Mouse (Mus musculus) erythroblast, adult 5-6 weeks (primary cell): Measurements from ENCODE around the gene Erbb3. TPM values are rescaled to one million over a fixed set of nuclear protein-coding genes. Genes with fewer than 3 reads are reported as not detected.
A peak's percentile ranks its signal among the peaks of the same experiment; 100 is the strongest.
"Not testable (repeated sequence)": the region's sequence is repeated elsewhere in the genome, so short reads cannot be mapped to it uniquely, and the experiment has no call there.

Source experiments
- ATAC-seq: replicated peaks from 2 replicates; pipeline ENCODE4 v1.8.0; 2016; ENCODE audit warnings: moderate number of reproducible peaks, mild to moderate bottlenecking, moderate TSS enrichment, inconsistent platforms; ENCODE audit not compliant: poor library complexity, low FRiP score, severe bottlenecking
- total RNA-seq, 2 experiments: library from RNA; stranded (forward) in 1 of 2; stranded (reverse) in 1 of 2; fragments of 150-400 nt in 1 of 2; fragments of 200-764, 138-1000 nt in 1 of 2; gene quantifications; 2 replicates each; pipeline versions ENCODE4 v1.2.3 to v1.2.4; 2015 to 2017; ENCODE audit warnings: low replicate concordance in 2 of 2

Gene Erbb3
- total RNA-seq, 2 experiments from 2014 or later: 0.09 TPM; not detected in 1

DNA sequence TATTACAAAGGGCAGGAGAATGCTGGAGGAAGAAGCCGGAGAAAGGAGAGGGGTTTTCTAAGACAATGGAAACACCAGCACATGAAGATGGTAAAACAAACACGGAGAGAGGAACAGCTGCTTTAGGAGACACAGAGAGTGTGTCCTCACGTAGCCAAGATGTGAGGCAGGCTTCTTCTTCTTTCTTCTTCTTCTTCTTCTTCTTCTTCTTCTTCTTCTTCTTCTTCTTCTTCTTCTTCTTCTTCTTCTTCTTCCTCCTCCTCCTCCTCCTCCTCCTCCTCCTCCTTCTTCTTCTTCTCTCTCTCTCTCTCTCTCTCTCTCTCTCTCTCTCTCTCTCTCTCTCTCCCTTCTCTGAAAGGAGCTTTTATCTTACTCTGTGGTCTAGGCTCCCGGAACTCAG, 24.4 kb upstream of the Erbb3 start:
- ATAC-seq: not testable (repeated sequence)

DNA sequence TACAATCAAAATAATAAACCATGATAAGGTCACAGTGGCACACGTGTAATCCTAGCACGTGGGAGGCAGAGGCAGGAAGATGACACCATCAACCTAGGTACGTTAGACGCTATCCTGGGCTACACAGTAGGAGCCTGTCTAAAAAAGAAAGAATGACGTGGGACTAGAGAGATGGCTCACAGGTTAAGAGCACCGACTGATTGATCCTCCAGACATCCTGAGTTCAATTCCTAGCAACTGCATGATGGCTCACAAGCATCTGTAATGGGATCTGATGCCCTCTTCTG, 23.6 kb upstream of the Erbb3 start:
- ATAC-seq: peak; percentile 53

DNA sequence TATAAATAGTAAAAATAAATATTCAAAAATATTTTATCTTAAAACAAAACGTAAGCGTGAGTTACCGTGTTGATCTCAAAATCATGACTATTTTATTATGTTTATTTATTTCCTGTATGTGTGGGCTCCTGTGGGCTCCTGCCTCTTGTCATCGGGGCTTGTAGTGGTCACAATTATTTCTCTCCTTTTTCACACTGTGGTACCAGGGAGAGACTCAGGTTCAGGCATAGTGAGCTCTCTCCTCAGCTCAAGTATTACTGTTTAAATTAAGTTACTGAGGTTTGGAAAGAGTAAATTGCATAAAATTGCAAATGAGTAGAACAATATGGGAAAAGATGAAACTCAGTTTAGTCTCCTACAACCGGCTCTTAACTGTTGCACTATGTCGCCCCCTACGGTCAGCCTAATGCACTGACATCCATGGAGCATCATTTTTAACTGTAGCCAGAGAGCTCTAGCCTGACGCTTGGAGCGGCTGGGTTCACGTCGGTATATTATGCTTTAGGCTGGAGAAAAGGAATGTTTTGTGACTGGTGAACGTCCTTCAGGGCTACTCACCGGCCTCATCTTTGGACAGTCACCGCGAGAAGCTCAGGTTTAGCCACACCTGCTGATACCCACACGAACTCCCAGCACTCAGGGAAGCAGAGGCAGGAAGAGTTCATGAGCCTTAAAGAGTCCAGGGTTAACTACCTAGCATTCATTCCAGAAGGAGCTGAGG, 23.1 kb upstream of the Erbb3 start:
- ATAC-seq: peak; percentile 95

DNA sequence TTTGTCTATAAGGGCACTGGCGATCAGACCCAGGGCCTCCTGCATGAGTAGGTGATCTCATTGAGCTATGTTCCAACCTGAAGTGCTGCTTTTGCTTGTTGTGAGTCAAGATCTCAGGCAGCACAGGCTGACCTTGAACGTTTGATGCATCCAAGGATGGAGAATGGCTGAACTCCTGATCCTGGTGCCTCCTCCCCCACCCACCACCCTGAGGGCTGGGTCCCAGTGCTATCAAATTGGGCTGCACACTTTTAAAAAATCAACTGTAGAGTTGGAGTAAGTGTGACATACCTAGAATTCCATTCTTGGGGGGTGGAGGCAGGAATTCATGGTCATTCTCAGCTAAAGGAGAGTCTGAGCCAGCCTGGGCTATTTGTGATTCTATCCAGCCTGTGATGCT, 17.0 kb upstream of the Erbb3 start:
- no peak for ATAC-seq

DNA sequence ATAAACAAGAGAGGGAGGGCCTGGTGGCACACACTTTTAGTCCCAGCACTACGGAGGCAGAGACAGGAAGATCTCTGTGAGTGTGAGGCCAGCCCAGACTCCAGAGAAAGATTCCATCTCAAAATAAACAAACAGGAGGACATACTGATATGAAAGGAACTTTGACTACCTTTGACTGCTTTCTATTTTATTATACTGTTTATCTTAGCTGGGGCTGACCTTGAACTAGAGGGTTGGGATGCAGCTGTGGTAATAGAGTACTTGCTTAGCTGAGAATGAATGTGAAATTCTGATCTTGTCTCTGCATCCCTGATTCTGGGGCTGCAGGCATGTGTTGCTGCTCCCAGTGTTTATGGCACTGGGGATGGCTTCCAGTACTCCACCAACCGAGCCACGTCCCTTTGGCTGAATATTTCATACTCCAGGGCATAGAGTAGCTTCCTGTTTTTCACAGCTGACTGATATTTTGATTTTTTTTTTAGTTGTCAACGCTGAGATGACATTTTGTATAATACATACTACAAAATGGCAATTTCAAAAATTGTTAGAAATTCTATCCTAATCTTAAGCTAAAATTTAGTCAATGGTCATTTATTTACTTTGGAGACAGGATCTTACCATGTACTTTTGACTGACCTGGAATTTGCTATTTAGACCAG, 13.1 kb upstream of the Erbb3 start:
- no peak for ATAC-seq

DNA sequence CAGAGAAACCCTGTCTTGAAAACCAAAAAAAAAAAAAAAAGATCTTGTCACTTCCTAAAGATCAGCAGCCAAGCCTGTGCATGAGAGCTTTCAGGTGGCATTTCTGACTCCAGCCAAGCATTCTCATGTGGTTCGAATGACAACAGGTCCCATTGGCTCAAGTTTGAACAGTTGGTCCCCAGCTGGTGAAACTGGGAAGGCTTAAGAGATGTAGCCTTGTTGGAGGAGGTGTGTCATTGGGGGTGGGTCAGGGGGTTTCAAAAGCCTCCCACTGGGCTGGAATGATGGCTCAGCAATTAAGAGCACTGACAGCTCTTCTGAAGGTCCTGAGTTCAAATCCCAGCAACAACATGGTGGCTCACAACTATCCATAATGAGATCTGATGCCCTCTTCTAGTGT, 12.0 kb upstream of the Erbb3 start:
- no peak for ATAC-seq

DNA sequence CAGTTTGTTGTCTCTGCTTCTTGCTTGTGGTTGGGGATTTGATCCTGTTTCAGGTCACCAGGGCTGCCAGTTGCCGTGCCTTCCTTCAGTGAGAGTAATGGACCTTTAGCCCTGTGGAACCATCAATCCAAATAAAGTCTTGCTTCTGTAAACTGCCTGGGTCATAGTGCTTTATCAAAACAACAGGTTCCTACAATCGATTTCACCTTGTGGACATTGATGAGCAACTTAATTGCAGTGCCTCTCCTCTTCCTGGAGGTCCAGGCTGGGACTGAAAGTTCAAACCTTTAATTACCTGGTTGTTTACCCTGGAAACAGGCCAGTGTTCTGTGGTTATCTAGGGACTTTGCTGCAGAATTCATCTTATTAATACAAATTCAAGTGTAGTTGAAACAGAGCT, 9.0 kb upstream of the Erbb3 start:
- no peak for ATAC-seq

DNA sequence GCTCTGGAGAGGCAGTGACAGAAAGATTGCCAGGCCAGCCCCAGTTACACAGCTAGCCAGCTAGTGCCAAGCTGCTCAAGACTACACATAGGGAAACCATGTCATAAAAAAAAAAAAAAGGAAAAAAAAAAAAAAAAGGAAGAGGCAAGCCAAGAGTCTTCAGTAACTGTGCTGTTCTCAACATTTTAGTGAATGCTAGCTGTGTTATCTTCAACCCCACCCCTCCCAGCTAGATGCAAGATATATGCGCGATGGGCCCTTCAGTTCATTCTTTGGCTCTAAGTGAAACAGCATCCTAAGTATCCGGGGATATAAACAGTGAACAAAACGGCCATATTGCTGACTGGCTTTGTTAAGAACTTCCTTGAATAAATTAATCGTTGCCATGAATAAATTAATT, 3.3 kb upstream of the Erbb3 start:
- ATAC-seq: no peak

DNA sequence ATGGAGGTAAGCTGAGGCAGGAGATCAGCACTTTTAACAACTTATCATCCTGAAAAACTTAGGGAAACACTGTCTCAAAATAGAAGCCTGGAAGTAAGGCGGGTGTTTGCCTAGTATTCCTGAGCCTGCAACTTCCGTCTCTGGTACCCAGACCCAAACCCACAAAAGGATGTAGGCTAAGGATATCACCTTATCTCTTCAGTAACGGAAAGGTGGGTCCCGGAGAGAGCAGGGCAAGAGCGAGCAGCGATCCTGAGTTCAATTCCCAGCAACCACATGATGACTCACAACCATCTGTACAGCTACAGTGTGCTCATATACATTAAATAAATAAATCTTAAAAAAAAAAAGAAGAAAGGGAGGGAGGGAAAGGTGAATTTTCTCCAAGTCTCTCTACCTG, 2.0 kb upstream of the Erbb3 start:
- no peak for ATAC-seq

DNA sequence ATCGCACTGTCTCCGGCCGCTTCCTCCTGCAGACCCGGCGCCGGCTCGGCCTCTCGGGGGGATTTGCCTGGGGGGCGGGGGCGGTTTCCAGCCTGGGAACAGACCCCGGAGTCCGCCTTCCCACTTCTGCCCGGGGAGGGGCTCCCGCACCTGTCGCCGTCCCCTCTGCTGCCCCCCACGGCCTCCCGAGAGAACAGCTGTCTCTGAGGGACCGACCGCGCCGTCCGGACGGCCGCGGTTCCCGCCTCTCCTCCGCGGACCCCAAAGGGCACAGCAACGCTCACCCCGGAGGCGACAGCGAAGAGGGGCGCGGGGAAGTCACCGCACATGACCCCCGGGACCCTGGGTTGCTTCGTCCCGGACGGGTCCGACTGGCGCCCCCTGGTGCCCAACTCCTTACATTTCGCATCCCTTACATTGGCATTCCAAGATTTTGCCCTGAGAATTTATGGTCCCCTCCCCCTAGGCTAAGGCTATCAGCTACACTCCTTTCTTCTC, 790 bp upstream of the Erbb3 start:
- peak; percentile 68 for ATAC-seq

DNA sequence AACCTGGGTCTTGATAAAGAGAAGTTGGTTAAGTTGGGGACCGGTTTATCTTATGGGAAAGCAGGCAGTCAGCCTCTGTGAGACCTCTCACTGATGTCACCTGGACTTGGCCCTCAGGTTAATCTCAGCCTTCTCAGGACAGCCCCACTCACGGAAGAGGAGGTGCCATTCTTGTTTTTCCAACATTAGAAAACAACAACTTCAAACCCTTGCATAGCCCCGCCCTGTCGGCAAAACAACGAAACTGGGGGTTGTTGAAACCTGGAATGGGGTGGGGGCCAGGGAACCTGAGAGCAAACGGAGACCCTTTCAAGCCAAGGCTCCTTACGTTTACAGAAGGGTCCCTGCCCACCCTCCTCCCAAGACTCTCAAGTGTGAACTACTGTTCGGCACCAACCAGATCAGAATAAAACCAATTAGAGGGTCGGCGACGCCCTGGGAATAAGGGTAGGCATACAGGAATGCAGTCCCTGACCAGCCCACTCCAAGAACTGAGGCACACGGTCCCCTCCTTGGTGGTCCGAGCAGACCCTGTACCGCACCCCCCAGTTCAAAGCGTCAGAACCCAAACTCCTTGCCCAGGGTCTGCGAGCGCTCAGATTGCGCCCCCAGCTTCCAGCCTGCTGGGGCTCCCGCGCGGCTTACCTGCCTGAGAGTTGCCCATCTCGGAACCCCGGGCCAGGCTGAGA, 533 bp downstream of the Erbb3 start:
- no peak for ATAC-seq

DNA sequence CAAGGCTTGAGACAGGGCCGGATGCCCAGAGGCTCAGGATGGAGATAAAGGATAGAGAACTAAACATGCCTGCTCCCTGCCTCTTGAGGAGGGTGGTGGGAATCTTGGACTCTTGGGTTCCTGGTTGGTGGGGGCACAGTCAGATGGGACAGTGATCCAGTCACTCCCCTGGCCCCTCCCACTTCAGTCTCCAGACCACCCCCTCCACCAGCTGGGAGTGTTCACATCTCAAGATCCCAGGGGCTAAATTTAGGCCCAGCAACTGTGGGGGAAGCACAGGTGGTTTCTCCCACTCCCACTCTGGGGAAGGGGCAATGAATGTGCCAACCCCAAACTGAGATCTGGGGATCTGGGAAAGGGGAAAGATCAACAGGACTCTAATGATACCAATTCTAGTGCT, 1.3 kb downstream of the Erbb3 start:
- ATAC-seq: no peak

DNA sequence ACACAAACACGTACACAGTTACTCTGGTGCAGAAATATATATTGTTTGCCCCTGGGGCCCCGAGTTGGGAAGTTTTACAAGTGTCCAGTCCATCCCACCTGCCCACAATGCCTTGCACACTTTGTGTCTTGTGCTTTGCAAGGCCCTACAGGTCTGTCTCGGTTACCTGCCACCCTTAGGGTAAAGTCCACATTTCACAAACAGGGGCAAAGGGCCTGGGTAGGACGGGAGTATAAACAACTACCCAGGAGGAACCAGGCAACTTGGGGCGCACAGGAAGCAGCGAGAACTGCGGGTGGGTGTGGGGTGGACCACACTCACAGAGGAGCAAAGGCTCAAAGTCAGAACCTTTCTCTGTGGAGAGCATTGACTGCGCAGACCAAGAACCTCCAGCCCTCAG, 1.8 kb downstream of the Erbb3 start:
- ATAC-seq: no peak

DNA sequence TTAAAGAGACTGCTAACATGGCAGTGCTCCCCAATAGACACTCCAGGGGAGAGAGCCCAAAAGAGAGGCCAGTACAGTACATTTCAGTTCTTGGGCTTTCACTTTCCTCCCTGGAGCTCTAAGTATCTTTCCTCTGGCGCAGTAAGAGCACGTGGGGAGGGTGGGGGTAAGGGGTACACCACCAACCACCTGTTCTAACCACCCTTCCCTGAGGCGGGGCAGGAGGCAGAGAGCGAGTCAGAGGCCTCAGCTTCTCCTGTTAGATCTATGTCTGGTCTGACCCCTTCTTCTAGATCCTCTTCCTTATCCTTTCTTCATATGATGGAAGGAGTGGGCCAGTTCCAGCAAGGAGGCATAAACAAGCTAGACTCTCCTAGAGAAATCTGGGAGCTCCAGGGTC, 2.3 kb downstream of the Erbb3 start:
- ATAC-seq: no peak

DNA sequence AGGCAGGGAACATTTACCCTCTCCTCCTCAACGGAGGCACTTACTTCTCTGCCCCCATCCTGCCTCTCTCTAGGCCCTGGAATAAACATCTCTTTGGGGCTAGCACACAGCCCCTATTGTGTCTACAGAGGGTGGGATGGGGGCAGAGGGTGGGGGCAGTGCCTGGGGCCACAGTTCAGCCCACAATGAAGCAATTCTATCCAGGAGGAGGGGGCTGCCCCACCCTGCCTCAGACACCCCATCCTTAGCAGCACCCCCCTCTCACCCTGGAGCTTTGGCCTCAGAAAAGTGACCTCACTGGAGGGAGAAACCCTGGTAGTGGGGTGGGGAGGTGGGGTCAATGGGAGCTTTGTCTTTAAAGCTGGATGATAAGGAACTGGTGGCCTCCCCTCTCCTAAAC, 2.9 kb downstream of the Erbb3 start:
- ATAC-seq: no peak

DNA sequence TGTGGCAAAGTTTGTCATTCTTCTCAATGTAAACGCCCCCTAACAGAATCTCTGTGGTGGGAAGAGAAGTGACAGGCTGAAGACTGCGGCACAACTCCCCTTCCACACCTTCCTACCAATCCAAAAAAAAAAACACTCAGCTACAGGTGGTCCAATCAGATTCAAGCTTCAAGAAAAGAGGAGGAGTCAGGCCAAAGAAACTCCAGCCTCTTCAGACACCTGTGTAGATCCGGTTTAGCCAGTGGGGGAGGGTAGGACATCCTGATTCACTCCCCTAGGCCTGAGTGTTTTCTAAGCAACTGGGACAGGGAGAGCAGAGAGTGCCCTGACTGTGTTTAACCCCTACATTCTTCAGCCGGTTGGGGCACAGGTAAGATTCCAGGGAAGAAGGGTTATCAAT, 5.1 kb downstream of the Erbb3 start:
- no peak for ATAC-seq

DNA sequence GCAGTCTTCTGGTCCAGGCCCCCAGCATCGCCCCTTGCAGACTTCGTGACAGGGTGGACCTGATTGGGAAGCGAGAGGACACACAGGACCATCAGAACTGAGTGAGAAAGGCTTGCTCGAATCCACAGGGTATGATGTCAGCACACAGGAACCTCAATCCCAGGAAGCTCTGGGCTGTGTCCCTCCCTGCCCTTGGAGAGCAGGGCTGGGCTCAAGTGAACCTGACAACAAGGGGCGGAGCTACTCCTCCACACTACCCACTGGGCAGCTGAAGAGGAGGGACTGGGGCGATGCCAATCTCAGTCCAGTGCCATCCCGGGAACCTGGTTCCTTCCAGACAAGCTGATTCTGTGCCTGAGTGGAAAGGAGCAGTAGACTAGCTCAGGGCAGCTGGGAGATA, 5.8 kb downstream of the Erbb3 start:
- no peak for ATAC-seq

DNA sequence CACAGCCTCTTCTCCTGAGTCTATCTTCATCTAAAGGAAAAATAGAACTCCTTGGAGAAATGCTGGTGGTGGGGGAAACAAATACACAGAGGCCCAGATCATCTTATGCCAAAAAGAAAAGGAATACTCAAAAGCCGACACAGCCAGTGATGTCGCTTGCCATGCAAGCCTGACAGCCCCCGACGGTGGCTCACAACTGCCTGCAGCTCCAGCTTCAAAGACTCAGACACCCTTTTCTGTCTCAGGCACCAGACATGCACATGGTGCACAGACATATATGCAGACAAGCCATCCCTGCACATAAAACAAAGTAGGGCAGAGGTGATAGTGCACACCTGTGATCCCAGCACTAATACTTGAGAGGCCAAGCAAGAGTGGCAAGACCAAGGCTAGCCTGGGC, 9.7 kb downstream of the Erbb3 start:
- ATAC-seq: no peak

DNA sequence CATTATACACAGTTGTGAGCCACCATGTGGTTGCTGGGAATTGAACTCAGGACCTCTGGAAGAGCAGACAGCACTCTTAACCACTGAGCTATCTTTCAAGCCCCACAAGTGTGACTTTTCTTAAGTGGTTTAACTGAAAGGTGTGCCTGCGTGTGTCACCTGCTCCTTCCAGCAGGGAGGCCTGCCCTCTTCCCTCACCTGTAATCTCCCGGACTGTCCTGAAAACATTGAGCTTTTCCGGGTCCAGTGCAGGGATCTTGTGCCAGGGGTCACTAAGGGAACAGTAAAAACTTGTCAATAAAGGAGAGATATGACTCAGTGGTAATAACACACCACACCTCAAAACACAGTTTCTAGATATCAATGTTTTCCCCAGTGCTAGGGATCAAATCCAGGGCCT, 10.2 kb downstream of the Erbb3 start:
- no peak for ATAC-seq

DNA sequence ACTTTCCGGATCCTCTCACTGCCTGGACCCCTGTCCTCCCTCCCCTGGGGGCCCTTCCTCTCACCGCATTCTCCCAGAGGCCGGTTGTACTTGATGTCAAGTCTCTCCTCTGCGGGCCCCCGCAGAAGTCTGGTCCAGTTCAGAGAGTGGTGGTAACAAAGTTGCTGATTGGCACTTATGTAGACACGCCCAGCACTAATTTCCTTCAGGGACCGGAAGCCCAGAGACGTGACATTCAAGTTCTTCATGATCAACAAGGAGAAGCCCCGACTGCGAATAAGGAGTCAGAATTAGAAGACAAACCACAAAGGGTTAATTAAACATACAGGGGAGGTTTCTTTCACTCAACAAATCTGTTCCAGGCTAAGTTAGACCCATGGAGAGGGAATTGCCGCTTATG, 11.1 kb downstream of the Erbb3 start:
- ATAC-seq: no peak

DNA sequence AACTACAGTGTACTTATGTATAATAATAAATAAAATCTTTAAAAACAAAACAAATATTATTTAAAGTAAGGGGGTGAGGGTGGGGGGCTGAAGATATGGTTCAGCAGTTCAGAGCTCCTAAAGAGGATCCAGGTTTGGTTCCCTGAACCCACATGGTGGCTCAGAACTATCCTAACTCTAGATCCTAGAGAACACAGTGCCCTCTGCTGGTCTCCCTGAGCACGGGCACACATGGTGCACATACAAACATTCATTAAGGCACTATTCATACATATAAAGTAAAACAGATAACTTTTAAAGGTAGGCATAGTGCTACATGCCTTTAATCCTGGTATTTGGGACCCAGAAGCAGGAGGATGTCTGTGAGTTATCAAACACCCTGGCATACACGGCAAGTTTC, 14.4 kb downstream of the Erbb3 start:
- ATAC-seq: peak; percentile 70
